Mouse (Mus musculus): ENCODE measurements at regions not wholly inside any gene's neighbourhood (a gene's known extent, or its start where the extent isn't known, plus 50 kb on each side); places are given as distances from the start of the nearest gene placed in this dataset.

DNA sequence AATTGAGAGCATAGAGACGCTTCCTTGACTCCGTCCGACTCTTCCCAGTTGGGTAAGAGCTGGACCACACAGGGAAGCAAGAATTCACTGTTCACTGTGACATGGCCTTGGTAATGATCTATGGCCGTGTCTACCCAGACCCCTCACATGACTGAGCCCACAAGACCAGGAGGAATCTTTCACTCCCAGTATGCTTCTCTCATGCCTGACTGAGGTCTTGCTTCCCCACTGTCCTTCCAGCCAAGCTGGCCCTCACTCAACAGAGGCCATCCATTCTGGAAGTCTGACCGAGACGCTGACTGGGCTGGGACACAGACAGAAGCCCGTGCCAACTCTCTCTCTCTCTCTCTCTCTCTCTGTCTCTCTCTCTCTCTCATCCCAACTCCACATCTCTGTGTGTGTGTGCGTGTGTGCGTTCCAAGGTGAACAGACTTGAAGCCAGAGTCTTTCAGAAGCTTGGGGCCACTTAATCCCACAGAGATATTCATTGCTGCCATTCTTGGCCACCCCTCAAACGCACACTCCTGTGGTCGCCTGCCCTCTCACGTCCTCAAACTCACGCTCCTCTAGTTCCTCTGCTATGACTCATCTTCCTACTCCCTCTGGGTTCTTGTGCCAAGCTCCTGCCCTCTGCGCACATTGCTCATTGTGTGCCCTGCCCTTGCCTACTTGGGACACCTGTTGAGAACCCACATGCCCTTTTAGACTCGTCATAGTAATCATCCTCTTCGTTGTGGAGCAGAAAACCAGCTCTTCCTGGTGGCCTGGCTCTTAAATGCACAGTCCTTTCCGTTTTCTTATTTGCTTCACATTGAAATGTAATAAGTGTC, 197.2 kb upstream of the Usp25 start:
- Histone ChIP-seq H3K9me3 (replicated peaks; ENCODE audit: control insufficient read depth, low read length) (no peaks in the 10 kb centered on the region), H3K4me2 (ENCODE audit: low read length) (no peak overlapping the region), H3K36me3 (ENCODE audit: control insufficient read depth, insufficient read depth, low read length) (no peaks in the 10 kb centered on the region), H3K9ac (ENCODE audit: low read length) (no peak overlapping the region), H3K27ac (ENCODE audit: low read depth, low read length) (no peak overlapping the region), H3K27me3 (replicated peaks; ENCODE audit: control insufficient read depth, insufficient read depth, low read length) (no peaks in the 10 kb centered on the region), H3K4me1 (ENCODE audit: control insufficient read depth, insufficient read depth, low read length) (no peaks in the 10 kb centered on the region), H3K4me3 (ENCODE audit: low read depth, low read length) (no peak overlapping the region)
- ATAC-seq (no peak), DNase-seq (ENCODE audit: low spot score) (no peak)
- 90% methylated on average over 17 of the region's 17 CpGs for whole genome bisulfite sequencing

DNA sequence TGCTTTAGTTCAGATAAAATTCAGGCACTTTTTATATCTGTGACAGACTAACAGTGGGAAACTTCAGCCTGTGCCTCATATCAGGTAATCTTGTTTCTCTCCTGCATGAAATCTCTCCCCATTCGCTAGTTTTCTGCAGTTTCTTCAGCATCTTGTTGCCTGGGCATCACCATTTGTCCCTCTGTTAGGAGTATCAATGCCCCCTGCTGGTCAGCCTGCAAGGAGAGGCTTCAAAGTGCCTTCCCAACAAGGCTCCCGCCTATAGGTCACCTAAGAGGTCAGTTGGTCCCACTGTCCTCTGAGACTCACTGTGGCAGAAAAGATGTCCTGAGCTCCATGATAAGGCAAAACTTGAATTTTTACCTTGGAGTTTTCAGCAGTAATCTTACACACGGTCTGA, 209.8 kb upstream of the Usp25 start:
- Histone ChIP-seq H3K9ac (ENCODE audit: low read length) (no peak overlapping the region), H3K4me1 (ENCODE audit: control insufficient read depth, insufficient read depth, low read length) (no peaks in the 10 kb centered on the region), H3K27me3 (replicated peaks; ENCODE audit: control insufficient read depth, insufficient read depth, low read length) (no peaks in the 10 kb centered on the region), H3K4me2 (ENCODE audit: low read length) (no peak overlapping the region), H3K9me3 (replicated peaks; ENCODE audit: control insufficient read depth, low read length) (no peaks in the 10 kb centered on the region), H3K27ac (ENCODE audit: low read depth, low read length) (no peak overlapping the region), H3K4me3 (ENCODE audit: low read depth, low read length) (no peak overlapping the region), H3K36me3 (ENCODE audit: control insufficient read depth, insufficient read depth, low read length) (no peaks in the 10 kb centered on the region)
- 53% methylated on average over 3 of the region's 3 CpGs for WGBS
- ATAC-seq (no peak), DNase-seq (ENCODE audit: low spot score) (no peak)

DNA sequence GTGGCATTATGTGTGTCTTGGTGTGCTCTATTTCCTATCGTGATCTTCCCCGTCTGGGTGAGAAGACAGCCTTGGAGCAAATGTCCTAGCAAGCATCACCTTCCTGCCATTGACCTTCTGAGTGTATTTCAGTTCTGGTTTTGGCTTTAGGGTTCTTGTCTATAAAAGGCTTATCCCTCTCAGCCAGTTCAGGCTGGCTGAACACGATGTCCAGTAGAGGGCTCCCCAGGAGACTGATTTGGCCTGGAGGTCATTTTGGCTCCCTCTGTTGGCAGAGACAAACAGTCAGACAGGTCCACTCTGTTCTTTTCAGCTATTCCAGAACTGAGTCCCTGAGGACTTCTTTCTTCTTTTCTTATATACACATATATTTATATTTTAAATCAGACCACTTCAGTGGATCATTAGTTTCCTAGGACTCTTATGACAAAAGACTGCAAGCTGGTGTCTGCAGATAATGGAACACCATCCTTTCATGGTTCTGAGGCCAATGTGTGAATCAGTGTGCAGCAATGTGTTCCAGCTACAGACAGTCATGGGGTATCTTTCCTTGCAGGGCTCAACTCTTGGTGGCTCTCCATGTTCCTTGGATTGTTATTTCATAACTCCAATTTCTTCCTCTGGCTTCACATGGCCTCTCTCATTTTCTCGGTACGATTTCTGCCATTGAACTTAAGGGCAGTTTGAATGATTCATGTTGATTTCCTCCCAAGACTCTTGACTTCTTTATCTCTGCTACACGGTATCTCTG, 226.9 kb upstream of the Usp25 start:
- Histone ChIP-seq H3K27ac (ENCODE audit: low read depth, low read length) (no peak overlapping the region), H3K4me1 (ENCODE audit: control insufficient read depth, insufficient read depth, low read length) (no peaks in the 10 kb centered on the region), H3K27me3 (replicated peaks; ENCODE audit: control insufficient read depth, insufficient read depth, low read length) (no peaks in the 10 kb centered on the region), H3K4me3 (ENCODE audit: low read depth, low read length) (no peak overlapping the region), H3K9ac (ENCODE audit: low read length) (no peak overlapping the region), H3K4me2 (ENCODE audit: low read length) (no peak overlapping the region), H3K9me3 (replicated peaks; ENCODE audit: control insufficient read depth, low read length) (no peaks in the 10 kb centered on the region), H3K36me3 (ENCODE audit: control insufficient read depth, insufficient read depth, low read length) (no peaks in the 10 kb centered on the region)
- DNase-seq (ENCODE audit: low spot score) (peak; percentile 27), ATAC-seq (no peak)
- WGBS: 71% methylated on average over 6 of the region's 6 CpGs

GRCm38 (mm10) chr16:76782656-76783055, 230.8 kb upstream of the Usp25 start:
- Histone ChIP-seq H3K27me3 (replicated peaks; ENCODE audit: control insufficient read depth, insufficient read depth, low read length) (no peaks in the 10 kb centered on the region), H3K9ac (ENCODE audit: low read length) (no peak overlapping the region), H3K9me3 (replicated peaks; ENCODE audit: control insufficient read depth, low read length) (no peaks in the 10 kb centered on the region), H3K27ac (ENCODE audit: low read depth, low read length) (no peak overlapping the region), H3K4me3 (ENCODE audit: low read depth, low read length) (no peak overlapping the region), H3K4me1 (ENCODE audit: control insufficient read depth, insufficient read depth, low read length) (no peaks in the 10 kb centered on the region), H3K4me2 (ENCODE audit: low read length) (no peak overlapping the region), H3K36me3 (ENCODE audit: control insufficient read depth, insufficient read depth, low read length) (no peaks in the 10 kb centered on the region)
- ATAC-seq: no peak
- no peak for DNase-seq (ENCODE audit: low spot score)
- WGBS: 78% methylated on average over 5 of the region's 5 CpGs

GRCm38 (mm10) chr16:76775790-76776189, 237.7 kb upstream of the Usp25 start:
- H3K9me3 ChIP-seq (replicated peaks; ENCODE audit: control insufficient read depth, low read length): no peaks in the 10 kb centered on the region
- H3K4me1 ChIP-seq (ENCODE audit: control insufficient read depth, insufficient read depth, low read length): no peaks in the 10 kb centered on the region
- no peak overlapping the region for H3K4me3 ChIP-seq (ENCODE audit: low read depth, low read length)
- H3K4me2 ChIP-seq (ENCODE audit: low read length): no peak overlapping the region
- H3K9ac ChIP-seq (ENCODE audit: low read length): no peak overlapping the region
- H3K27me3 ChIP-seq (replicated peaks; ENCODE audit: control insufficient read depth, insufficient read depth, low read length): no peaks in the 10 kb centered on the region
- 86% methylated on average over 2 of the region's 2 CpGs for WGBS
- ATAC-seq (no peak), DNase-seq (ENCODE audit: low spot score) (no peak)
- no peaks in the 10 kb centered on the region for H3K36me3 ChIP-seq (ENCODE audit: control insufficient read depth, insufficient read depth, low read length)
- no peak overlapping the region for H3K27ac ChIP-seq (ENCODE audit: low read depth, low read length)

DNA sequence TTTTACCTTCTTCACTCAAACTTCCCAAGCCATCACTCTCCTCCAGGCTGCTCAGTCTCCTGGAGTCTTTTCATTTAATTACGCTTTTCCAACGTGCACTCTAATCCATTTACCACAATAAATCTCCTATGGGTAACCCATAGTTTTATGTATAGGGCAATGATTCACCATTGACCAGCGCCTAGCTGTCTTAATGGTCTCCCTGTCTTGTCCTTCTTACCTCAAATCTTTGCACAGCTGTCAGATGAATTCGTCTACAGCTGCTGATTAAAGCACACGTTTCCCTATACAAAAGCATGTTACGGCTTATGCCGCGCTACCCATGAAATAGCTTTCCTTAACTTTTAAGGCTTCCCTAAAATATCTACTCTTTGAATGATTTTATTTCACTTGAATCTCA, 239.5 kb upstream of the Usp25 start:
- no peaks in the 10 kb centered on the region for H3K27me3 ChIP-seq (replicated peaks; ENCODE audit: control insufficient read depth, insufficient read depth, low read length)
- no peak overlapping the region for H3K4me2 ChIP-seq (ENCODE audit: low read length)
- no peaks in the 10 kb centered on the region for H3K4me1 ChIP-seq (ENCODE audit: control insufficient read depth, insufficient read depth, low read length)
- H3K36me3 ChIP-seq (ENCODE audit: control insufficient read depth, insufficient read depth, low read length): no peaks in the 10 kb centered on the region
- no peak for ATAC-seq
- no peak overlapping the region for H3K9ac ChIP-seq (ENCODE audit: low read length)
- DNase-seq (ENCODE audit: low spot score): no peak
- H3K9me3 ChIP-seq (replicated peaks; ENCODE audit: control insufficient read depth, low read length): no peaks in the 10 kb centered on the region
- H3K4me3 ChIP-seq (ENCODE audit: low read depth, low read length): no peak overlapping the region
- no peak overlapping the region for H3K27ac ChIP-seq (ENCODE audit: low read depth, low read length)
- 76% methylated on average over 8 of the region's 8 CpGs for WGBS

DNA sequence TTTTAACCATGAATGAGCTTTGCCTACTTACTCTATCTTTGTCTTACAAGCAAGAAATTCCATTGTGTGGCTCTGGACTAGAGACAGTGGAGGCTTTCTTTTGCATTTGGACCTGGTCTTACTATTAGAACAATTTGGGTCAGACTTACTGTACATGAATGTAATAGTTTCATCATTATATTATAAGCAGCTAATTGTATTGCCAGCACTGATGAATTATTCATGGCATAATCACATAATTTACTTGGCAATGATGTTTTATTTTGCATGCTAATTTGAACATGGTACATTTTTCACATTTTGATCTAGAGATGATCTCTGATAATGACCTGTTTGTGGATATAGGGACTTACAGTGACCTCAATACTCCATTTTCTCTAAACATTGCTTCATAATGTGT, 240.0 kb upstream of the Usp25 start:
- no peak overlapping the region for H3K9ac ChIP-seq (ENCODE audit: low read length)
- H3K27me3 ChIP-seq (replicated peaks; ENCODE audit: control insufficient read depth, insufficient read depth, low read length): no peaks in the 10 kb centered on the region
- ATAC-seq (no peak), DNase-seq (ENCODE audit: low spot score) (no peak)
- H3K4me3 ChIP-seq (ENCODE audit: low read depth, low read length): no peak overlapping the region
- no peaks in the 10 kb centered on the region for H3K4me1 ChIP-seq (ENCODE audit: control insufficient read depth, insufficient read depth, low read length)
- H3K27ac ChIP-seq (ENCODE audit: low read depth, low read length): no peak overlapping the region
- no peaks in the 10 kb centered on the region for H3K36me3 ChIP-seq (ENCODE audit: control insufficient read depth, insufficient read depth, low read length)
- H3K4me2 ChIP-seq (ENCODE audit: low read length): no peak overlapping the region
- no peaks in the 10 kb centered on the region for H3K9me3 ChIP-seq (replicated peaks; ENCODE audit: control insufficient read depth, low read length)

DNA sequence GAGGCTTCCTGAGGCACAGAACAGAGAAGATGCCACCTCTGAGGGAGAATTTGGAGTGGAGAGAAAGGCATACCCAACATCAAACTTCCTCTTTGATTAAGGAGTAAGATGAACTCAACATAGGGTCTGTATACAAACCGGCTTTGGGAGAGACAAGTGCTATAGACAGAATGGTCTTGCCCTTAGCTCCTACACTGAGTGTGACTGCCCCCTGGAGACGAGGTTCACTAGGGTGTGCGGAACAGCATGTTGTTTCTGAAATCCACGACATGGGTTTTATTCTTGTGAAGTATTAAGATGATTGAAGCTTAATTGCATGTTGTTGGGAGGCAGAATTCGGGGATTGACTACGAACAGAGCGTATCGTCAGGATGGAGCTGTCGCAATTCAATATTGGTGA, 244.9 kb upstream of the Usp25 start:
- Histone ChIP-seq H3K4me3 (ENCODE audit: low read depth, low read length) (no peak overlapping the region), H3K9ac (ENCODE audit: low read length) (no peak overlapping the region), H3K36me3 (ENCODE audit: control insufficient read depth, insufficient read depth, low read length) (no peaks in the 10 kb centered on the region), H3K27ac (ENCODE audit: low read depth, low read length) (no peak overlapping the region), H3K9me3 (replicated peaks; ENCODE audit: control insufficient read depth, low read length) (no peaks in the 10 kb centered on the region), H3K4me1 (ENCODE audit: control insufficient read depth, insufficient read depth, low read length) (no peaks in the 10 kb centered on the region), H3K4me2 (ENCODE audit: low read length) (no peak overlapping the region), H3K27me3 (replicated peaks; ENCODE audit: control insufficient read depth, insufficient read depth, low read length) (no peaks in the 10 kb centered on the region)
- WGBS: 83% methylated on average over 9 of the region's 9 CpGs
- no peak for ATAC-seq
- no peak for DNase-seq (ENCODE audit: low spot score)

DNA sequence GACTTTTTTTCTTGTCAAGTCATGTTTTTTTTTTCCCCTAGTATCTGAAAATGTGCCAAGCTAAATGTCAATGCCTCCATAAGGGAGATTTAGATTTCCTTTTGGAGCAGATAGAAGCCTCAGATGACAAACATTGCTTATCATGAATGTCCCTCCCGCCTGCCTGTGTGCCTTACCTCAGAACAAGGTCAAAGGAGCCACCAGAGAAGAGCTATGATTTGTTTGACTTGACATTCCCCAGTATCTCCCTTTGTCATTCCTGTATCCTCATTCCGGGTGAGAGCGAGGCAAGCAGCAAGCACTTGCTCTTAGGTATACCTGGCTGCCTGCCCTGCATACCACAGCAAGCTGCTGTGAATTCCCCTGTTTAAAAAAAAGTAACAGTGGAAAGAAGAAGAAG, 246.9 kb upstream of the Usp25 start:
- Histone ChIP-seq H3K36me3 (ENCODE audit: control insufficient read depth, insufficient read depth, low read length) (no peaks in the 10 kb centered on the region), H3K4me2 (ENCODE audit: low read length) (no peak overlapping the region), H3K9ac (ENCODE audit: low read length) (no peak overlapping the region), H3K4me3 (ENCODE audit: low read depth, low read length) (no peak overlapping the region), H3K27ac (ENCODE audit: low read depth, low read length) (no peak overlapping the region), H3K27me3 (replicated peaks; ENCODE audit: control insufficient read depth, insufficient read depth, low read length) (no peaks in the 10 kb centered on the region), H3K9me3 (replicated peaks; ENCODE audit: control insufficient read depth, low read length) (no peaks in the 10 kb centered on the region), H3K4me1 (ENCODE audit: control insufficient read depth, insufficient read depth, low read length) (no peaks in the 10 kb centered on the region)
- 90% methylated on average over 3 of the region's 3 CpGs for WGBS
- DNase-seq (ENCODE audit: low spot score): no peak
- ATAC-seq: no peak

Data from forebrain, embryonic 14.5 days (tissue).